Mouse (Mus musculus) layer of hippocampus, postnatal 25 days (tissue): ENCODE results near the gene Adk. TPM values are rescaled to one million over a fixed set of nuclear protein-coding genes. Genes with fewer than 3 reads are reported as not detected.
"Not testable (repeated sequence)": the region's sequence is repeated elsewhere in the genome, so short reads cannot be mapped to it uniquely, and the experiment has no call there.

Experiments used
- DNase-seq, 2 experiments: peaks; one replicate each; pipeline ENCODE4 v3.0.0; 2022; ENCODE audit warnings: mixed read lengths in 2 of 2, low spot score in 1 of 2; ENCODE audit errors: extremely low spot score in 1 of 2
- total RNA-seq, 2 experiments: library from RNA; stranded (reverse); gene quantifications; 2 replicates each; pipeline ENCODE4 v1.2.3; 2021

The Adk gene
- total RNA-seq, 2 experiments from 2014 or later: 77.1 to 86.5 TPM

DNA sequence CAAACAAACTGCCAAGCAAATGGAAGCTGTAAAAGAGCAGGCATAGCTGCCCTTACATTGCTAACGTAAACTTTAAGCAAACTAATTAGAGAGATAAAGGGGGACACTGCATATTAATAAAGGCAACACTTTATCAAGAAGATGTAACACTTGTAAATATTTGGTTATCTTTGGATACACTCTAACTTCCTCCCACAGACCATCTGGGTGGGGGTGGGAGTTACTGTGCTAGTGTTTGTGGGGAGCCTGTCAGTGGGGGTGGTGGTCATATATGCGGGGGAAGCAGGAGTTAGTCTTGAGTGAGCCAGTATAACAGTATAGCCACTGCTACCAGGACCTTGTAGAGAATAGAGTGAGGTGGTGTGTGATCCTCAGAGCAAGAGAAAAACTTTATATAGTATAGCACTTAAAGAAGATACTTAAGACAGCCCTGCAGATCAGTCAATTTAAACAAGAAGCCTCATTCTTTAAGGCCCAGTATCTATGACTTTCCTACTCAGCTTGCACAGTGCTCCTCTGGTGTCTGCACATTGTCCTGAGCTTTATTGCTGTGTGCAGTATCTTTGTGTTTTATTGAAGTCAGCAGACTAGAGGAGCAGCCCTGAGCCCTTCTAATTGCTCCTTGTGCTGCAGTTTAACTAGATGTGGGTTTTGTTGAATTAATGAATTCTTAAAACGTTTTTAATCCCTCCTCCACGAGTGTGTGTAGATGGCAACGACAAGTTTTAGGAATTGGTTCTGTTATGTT lies 10.6 kb downstream of the Adk start:
- DNase-seq: no peak

DNA sequence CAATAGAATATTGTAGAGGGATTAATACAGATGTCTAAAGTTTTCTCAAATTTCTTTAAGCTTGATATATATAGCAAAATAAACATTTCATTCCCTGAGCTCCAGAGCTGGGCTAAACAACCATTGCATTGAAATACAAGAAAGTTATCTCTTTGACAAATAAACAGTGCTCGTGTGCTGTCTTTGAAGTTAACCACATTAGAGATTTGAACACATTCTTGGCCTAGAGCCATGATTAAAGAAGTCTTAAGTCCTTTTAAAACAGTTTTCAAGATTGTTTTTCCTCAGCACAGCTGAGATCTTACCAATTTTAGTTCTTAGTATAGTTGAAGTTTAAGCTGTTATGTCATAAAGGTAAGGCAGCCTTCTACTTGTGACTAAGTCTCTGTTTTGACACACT lies 11.9 kb downstream of the Adk start:
- no peak for DNase-seq

DNA sequence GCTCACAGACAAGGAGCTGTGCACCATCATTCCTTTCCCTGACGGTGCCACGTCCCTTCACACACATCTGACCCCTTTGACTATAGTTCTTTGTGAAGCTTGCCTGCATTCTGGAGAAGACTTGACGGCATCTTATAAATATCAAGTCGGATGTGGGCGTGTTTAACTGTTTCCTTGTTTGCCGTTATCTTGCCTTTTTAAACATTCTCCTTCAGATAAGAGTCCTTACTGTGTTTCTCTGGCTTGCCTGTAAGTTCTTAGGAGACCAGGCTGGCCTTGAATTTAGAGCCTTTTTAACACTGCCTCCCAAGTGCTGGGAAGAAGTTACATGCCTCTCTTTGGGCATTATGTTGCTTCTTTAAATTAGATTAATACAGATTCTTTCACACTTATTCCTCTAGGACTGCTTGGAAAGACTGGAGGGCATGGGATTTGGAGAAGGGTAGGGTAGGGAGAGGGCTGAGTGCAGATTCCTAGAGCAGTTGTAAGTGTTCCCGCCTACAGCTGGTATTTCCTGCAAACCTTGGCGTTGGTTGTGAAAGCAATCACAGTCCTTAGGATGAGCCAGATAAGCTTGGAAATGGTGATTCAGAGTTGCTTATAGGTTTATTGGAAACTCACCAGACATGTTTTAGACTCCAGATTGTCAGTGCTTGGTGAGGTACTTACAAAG lies 13.3 kb downstream of the Adk start:
- DNase-seq: no peak

DNA sequence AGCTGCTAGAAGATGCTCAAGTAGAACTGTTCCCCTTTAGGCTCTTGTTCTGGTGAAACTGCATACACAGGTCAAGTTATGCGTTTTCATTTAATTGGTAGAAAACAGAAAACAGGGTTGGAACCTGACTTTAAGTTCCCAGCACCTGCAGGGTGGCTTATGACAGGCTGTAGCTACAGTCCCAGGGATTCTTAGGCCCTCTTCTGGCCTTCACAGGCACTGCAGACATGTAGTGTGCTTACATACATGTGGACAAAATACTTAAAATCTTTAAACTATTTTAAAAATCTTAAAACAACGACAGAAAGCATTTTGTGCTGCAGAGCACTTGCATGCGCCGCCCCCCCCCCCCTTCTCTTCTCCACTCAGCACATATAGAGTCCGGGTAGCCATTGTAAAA lies 17.2 kb downstream of the Adk start:
- DNase-seq: no peak

DNA sequence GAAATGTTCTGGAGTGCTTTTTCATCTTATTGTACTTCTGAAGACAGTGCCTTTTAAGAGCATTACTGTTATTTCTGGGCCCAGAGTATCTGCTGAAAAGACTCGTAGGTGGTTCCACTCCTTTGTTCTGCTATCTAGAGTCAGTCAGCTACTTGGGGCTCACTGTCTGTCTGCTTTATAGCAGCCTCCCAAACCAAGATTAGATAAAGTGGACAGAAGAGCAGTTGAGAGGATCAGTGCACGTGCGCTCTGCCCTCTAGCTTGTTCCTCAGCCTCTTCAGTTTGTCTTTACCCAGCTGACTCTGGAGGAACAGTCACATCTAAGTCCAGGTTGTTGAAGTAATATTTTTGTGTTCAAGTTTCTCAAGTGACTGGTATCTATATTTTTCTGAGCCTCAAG lies 21.6 kb downstream of the Adk start:
- no peak for DNase-seq

DNA sequence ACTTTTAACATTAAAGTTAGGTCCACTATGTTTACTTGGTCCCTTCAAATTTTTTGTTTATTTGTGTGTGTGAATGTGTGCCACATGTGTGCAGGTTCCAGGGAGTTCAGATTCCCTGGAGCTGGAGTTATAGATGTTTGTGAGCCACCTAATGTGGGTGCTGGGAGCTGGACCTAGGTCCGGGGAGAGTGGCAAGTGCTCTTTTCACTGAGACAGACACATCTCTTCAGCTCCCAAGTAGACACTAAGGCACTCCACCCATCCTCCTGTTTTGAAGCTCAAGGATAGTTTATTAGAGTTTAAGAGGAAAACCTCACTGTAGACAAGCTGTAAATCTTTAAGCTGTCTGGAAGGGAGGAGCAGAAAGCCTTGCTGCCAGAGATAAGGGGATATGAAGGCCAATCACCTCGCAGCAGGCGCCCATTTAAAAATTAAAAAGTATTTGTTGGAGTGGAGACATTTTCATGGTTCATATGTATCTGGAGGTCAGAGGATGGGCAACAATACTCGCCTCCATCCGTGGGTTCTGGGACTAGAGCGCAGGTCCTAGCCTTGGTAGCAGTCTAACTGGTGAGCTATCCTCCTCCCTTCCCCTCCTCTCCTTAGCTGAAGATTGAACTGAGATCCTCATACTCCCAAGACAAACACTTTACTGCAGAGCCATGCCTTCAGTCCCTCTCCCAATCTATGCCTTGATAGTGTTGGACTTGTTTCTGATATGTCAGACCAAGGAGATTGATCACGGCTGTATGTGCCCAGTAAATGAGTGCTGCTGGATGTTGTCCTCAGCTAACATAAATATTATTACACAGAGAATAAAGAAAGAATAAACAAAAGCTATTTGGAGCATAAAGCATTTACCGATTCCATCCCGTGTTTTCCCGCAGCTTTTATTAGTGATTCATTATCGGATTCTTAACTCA lies 22.3 kb downstream of the Adk start:
- no peak for DNase-seq

DNA sequence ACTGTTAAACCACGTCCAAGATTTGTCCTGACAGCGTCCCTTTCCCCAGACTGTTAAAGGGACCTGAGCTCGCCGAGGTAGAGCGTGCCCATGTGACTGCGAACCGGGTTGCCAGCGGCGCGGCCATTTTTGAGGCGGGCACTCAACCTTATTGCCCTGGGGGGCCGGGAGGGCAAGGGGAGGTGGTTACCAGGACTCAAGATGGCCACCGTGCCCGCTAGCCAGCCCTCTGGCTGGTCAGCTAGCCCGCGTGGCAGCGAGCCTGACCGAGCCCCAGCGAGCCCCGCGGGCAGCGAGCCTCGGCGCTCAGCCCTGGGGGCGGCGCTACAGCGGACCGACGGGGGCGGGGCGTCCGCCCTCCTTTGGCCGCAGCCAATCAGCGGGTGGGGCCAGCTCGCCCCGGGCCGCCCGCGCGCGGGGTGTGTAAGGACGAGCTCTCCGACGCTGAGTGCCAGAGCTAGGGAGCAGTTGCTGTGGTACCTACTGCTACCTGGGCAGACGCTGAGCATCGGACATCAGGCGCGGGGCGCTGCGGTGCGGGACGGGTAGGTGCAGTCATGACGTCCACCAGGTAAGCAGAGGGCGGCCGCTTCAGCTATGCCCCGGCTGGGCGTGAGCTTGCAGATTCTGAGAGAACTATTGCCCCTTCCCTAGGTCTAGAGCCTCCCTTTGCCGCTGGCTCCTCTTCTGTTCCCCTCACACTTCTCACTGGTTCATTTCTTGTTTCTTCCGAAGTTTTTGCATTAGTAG lies 23.6 kb downstream of the Adk start:
- peak; percentile 69 to 85 for DNase-seq

DNA sequence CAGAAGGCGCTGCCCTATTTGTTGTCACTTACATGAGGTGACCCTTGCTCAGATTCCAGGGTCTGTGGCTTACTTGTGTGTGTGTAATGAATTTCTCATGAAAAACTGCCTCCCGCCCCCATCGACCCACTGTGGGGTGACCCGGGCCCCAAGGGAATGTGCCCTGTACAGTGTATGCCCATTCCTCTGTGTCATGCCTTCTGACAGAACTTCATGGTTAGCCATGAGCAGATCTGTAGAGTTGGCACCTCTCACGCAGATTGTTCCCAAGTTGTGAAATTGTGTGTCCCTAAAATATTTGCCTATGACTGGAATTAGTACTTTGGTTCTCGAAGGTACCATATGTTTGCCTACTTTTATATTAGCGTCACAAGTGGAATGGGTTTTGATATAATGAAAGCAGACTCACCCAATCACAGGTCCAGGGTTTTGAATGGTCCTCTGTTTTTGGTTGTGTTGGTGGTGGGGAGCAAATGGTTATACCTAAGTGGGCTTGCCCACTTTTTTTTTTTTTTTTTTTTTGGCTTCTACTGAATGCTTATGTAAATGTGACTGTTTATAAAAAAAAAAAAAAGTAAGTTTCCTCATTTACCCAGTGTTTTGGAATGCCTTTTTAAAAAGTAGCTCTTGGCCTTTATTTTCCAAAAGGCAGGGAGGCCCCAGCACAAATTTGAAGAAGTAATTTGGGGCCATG lies 24.3 kb downstream of the Adk start:
- DNase-seq: no peak

DNA sequence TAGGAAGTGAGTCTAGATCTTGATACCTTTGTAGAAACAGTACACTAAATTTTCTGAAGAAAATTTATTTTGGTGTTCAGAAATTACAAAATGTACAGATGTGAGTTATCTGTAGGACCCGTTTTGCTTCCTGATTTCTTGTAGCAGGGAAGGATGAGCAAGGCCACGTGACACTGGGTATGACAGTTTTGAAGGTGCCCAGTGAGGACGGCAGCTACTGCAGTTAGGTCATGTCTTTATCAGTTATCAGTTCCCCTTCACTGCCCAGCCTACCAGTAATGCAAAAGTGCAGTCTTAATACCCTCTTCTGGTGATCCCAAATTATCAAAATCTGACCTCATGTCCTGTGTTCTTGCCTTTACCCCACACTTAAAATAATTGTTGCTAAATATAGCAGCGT lies 25.6 kb downstream of the Adk start:
- DNase-seq: no peak

DNA sequence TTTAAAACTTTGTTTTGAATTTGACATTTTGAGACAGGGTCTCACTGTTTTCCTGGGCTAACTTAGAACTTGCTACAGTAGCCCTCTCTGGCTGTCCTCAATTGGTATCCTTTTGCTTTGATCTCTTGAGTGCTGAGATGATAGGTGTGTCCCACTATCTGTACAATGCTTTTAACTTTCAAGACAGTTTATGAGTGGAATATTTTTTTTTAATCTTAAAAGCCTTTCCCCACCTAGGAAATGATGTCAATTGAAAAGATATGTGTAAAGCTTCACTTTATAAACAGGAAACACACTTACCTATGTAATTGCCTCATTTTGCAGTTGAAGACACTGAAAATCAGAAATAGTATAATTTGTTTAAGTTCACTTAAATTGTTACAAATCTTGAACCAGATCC lies 26.1 kb downstream of the Adk start:
- DNase-seq: no peak

DNA sequence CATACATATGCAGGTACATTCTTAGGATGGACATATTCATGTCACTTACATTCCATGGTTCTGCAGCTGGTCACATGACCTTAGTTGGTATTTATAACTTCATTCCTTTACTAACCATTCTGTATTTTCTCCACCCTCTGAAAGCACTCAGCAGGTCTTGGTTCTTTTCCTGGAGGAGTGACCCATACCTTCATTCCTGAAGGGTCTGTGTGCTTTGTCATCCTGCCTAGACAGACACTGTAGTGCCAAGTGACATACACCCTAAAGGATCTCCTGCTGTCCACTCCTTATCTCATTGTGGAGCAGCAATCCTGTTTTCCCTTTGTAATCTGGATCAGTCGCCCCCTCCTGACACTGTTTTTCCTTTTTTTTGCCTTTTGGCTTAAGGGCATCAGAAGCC lies 30.4 kb downstream of the Adk start:
- DNase-seq: no peak

DNA sequence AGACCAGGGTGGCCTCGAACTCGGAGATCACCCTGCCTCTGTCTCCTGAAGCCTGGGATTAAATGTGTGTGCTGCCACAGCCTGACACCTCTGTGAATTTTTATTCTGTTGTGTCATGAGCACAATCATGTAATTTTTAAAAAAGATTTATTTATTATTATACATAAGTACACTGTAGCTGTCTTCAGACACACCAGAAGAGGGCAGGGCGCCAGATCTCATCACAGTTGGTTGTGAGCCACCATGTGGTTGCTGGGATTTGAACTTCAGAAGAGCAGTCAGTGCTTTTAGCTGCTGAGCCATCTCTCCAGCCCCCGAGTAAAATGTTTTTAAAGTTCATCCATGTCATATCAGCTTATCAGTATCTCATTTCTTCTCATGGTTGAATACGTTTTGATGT lies 33.3 kb downstream of the Adk start:
- DNase-seq: no peak

DNA sequence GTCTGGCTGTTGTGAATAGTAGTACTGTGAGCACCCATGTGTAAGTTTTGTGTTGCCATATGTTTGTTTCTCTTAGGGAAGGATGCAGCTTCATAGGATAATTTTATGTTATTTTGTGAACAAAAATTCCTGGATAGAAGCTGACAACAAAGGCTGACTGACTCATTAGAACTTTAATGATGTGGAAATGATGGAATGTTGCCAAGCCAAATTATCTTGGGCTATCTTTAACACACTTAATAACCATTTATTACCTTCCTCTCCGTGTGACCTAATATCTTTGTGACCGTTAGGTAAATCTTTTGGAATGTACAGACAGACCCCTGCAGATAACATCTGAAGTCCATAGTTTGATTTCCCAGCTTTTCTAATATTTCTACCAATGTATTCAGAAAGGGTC lies 33.7 kb downstream of the Adk start:
- no peak for DNase-seq

DNA sequence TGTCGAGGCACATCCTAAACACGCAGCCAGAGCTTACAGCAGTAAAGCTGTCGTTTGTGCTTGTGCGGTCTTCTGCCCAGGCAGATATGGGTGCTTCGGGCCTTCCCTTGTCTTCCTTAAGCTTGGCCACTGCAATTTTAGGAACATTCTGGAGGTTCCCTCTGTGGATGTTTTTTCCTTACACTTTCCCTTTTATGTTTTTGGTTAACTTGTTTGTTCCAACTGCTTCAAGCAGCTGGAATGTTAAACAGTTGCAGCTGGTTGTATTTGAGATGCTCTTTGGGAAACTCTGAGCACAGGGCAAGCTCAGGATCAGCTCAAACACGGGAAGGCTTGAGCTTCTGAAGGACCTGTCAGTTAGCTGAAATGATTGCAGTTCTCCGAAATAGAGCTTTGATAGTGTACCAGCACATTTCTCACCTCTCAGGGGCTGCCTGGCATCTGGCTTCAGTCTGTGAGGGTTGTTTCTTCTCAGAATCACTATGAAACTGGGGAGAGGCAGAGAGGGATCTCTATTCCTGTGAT lies 34.5 kb downstream of the Adk start:
- no peak for DNase-seq

DNA sequence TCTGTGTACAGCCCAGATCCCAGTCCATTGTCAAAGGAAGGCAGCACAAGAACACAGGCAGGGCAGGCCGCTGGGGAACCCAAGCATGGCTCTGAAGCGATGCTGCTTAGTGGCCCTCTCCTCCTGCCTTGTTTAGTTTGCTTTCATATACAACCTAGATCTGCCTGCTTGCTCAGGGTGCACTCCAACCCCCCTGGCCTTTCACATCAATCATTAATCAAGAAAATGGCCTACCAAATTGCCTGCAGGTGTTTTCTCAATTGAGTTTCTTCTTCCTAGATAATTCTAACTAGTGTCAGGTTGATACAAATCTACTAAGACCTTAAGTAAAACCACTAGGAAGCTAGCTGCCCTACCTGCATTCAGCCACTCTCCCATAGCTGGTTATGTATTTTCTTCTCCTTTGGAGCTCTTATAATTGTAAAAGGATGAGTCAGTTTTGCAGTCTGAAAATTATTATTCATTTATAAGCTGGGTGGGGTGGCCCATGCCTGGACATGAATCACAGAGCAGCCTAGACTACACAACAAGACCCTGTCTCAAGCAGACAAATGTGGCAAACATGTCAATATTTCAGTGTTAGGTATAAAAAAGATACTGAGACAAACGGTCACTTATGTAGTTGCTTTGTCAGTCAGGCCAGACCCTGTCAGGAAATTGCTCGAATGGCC lies 35.2 kb downstream of the Adk start:
- no peak for DNase-seq

DNA sequence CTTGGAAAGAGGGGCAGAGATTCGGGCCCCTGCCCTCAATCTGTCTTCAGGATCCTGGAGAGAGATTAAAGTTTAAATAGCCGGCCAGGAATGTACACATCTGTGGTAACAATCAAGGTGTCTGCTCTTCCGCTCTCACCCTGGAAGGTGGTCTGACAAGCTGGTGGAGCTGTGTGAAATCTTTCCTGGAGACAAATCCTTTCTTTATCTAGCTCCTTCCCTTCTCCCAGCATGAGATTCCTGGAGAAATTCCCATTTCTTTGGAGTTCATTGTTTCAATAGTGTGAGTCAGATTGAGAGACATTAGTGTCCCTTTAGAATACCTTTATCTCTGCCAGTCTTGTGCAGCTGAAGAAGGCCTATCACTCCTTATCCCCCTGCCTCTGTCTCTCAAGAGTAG lies 36.4 kb downstream of the Adk start:
- no peak for DNase-seq

DNA sequence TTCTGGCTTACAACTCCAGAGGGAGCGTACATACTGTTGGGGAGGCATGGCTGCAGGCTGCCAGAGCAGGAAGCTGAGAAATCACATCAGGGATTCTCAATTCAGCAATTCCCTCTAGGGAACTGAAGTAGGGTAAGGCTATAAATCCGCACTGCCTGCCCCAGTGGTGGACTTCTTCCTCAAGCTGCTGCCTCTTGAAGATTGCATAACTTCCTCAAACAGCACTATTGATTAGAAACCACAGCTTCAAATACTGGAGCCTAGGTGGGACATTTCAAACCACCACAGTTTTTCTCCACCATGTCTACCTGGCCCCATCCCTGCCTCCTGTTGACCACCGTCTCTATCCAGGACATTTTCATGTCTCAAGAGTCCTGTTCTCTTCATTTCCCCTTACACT lies 38.0 kb downstream of the Adk start:
- no peak for DNase-seq

DNA sequence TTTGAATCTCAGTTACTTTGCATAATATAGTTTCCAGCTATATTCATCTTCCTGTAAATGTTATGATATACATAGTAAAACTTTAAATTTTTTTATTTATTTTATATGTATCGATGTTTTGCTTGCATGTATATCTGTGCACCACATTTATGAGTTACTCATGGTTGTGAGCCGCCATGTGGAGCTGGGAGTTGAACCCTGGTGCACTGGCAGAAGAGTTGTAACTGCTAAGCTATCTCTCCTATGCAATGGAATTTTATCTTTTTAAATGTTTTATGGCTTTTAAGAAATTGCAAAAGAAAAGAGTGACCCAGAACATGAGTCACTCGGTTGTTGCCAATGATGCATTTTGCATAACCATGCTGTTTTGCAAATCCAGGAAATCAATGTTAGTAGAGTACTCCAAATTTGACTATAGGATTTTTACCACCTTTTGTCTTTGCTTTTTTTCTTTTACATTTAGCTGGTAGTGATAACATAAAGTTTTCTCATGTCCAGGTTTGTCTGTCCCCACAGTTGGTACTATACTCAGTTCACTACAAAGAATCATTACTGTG lies 38.6 kb downstream of the Adk start:
- no peak for DNase-seq

DNA sequence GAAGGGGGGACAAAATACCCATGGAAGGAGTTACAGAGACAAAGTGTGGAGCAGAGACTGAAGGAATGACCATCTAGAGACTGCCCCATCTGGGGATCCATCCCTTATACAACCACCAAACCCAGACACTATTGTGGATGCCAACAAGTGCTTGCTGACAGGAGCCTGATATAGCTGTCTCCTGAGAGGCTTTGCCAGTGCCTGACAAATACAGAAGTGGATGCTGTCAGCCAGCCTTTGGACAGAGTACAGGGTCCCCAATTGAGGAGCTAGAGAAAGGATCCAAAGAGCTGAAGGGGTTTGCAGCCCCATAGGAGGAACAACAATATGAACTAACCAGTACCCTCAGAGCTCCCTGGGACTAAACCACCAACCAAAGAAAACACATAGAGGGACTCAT lies 41.8 kb downstream of the Adk start:
- DNase-seq: not testable (repeated sequence)
